Mouse (Mus musculus) myocyte (in vitro differentiated cells): ENCODE measurements around the gene Cd55. TPM values are rescaled to one million over a fixed set of nuclear protein-coding genes. Genes with fewer than 3 reads are reported as not detected.
A peak's percentile ranks its signal among the peaks of the same experiment; 100 is the strongest.

Experiments used
- H3K27me3 ChIP-seq: one replicate; pipeline ENCODE4 v1.6.1; 2011; ENCODE audit not compliant: control insufficient read depth, insufficient read depth, insufficient read length
- H3K36me3 ChIP-seq: one replicate; pipeline ENCODE4 v1.6.1; 2011; ENCODE audit not compliant: control insufficient read depth, insufficient read depth
- H3K4me2 ChIP-seq: one replicate; pipeline ENCODE4 v1.6.1; 2011; ENCODE audit warnings: low read depth, control low read depth
- H3K4me3 ChIP-seq: one replicate; pipeline ENCODE4 v1.5.1; 2011; ENCODE audit warnings: mild to moderate bottlenecking, control low read depth, moderate library complexity
- H3K79me2 ChIP-seq: one replicate; pipeline ENCODE4 v1.6.1; 2011; ENCODE audit not compliant: control insufficient read depth, insufficient read depth
- H3ac ChIP-seq: one replicate; pipeline ENCODE4 v1.6.1; 2011; ENCODE audit not compliant: control insufficient read depth, insufficient read length
- CEBPB ChIP-seq: IDR thresholded peaks from 2 replicates; pipeline ENCODE4 v1.6.1; 2011; ENCODE audit warnings: mild to moderate bottlenecking, moderate library complexity; ENCODE audit not compliant: poor library complexity, insufficient read depth, severe bottlenecking
- E2F4 ChIP-seq: IDR thresholded peaks from one replicate; pipeline ENCODE4 v1.6.1; 2011; ENCODE audit warnings: mild to moderate bottlenecking, control low read depth, moderate library complexity; ENCODE audit not compliant: insufficient read depth
- MAX ChIP-seq: IDR thresholded peaks from one replicate; pipeline ENCODE4 v1.6.1; 2011; ENCODE audit warnings: low read depth, mild to moderate bottlenecking, control low read depth
- MYOD1 ChIP-seq, 3 experiments: IDR thresholded peaks; one replicate each; pipeline ENCODE4 v1.6.1; 2011; ENCODE audit warnings: control low read depth in 2 of 3, low read depth in 2 of 3, mild to moderate bottlenecking in 2 of 3, moderate library complexity in 1 of 3; ENCODE audit not compliant: insufficient read length in 2 of 3, control insufficient read depth in 1 of 3
- MYOG ChIP-seq, 3 experiments: IDR thresholded peaks; one replicate each; pipeline ENCODE4 v1.6.1; 2011; ENCODE audit warnings: control low read depth in 2 of 3, low read depth in 2 of 3, mild to moderate bottlenecking in 2 of 3; ENCODE audit not compliant: insufficient read length in 2 of 3, control insufficient read depth in 1 of 3, insufficient read depth in 1 of 3
- POLR2A ChIP-seq: IDR thresholded peaks from one replicate; pipeline ENCODE4 v1.6.1; 2011; ENCODE audit warnings: low read depth, mild to moderate bottlenecking, control low read depth, moderate library complexity; ENCODE audit not compliant: insufficient read length
- POLR2AphosphoS2 ChIP-seq: IDR thresholded peaks from one replicate; pipeline ENCODE4 v1.6.1; 2011; ENCODE audit warnings: low read depth, control low read depth; ENCODE audit not compliant: insufficient read length
- REST ChIP-seq: IDR thresholded peaks from one replicate; pipeline ENCODE4 v1.6.1; 2011; ENCODE audit warnings: mild to moderate bottlenecking, control low read depth, moderate library complexity; ENCODE audit not compliant: insufficient read depth, insufficient read length
- SRF ChIP-seq: IDR thresholded peaks from one replicate; pipeline ENCODE4 v1.6.1; 2011; ENCODE audit warnings: low read depth; ENCODE audit not compliant: control insufficient read depth, insufficient read length
- TCF12 ChIP-seq: IDR thresholded peaks from one replicate; pipeline ENCODE4 v1.6.1; 2011; ENCODE audit warnings: mild to moderate bottlenecking, control low read depth; ENCODE audit not compliant: poor library complexity, insufficient read depth, severe bottlenecking
- TCF3 ChIP-seq: IDR thresholded peaks from one replicate; pipeline ENCODE4 v1.6.1; 2011; ENCODE audit warnings: low read depth, control low read depth; ENCODE audit not compliant: insufficient read length
- USF1 ChIP-seq: IDR thresholded peaks from one replicate; pipeline ENCODE4 v1.6.1; 2011; ENCODE audit warnings: low read depth, mild to moderate bottlenecking, control low read depth, moderate library complexity
- polyA plus RNA-seq: library from polyadenylated mRNA; unstranded; fragments of >200 nt; fragmentation: generic; extraction: Trizol; gene quantifications from one replicate; pipeline ENCODE4 v1.2.1, GENCODE M21; 2012; ENCODE audit warnings: missing spikeins

Gene Cd55
- 3.8 TPM for polyA plus RNA-seq

- peak within 1 kb of the TSS; percentile 72 for H3K4me2 ChIP-seq
- H3K27me3 ChIP-seq, result no peaks in the 10 kb centered on the region
- peak within 1 kb of the TSS; percentile 22 for H3K4me3 ChIP-seq
Measured at GRCm38 (mm10) chr1:130462084-130462861, at the start of gene Cd55. Gene Cd55, minus strand, starts transcription at chr1:130462744.

GRCm38 (mm10) chr1:130511823-130512370 lies 49.4 kb upstream of the Cd55 start:
- TF ChIP-seq POLR2A (no peak), MYOG (IDR thresholded peaks at IDR 0.05; ENCODE audit: control insufficient read depth in 1 of 3, insufficient read depth in 1 of 3, insufficient read length in 2 of 3, low read depth in 2 of 3) (no peak), CEBPB (no peak)
- no peaks in the 10 kb centered on the region for H3K36me3 ChIP-seq
- H3ac ChIP-seq, result no peak overlapping the region
- no peak overlapping the region for H3K4me2 ChIP-seq
- no peak overlapping the region for H3K4me3 ChIP-seq
- H3K27me3 ChIP-seq, result no peaks in the 10 kb centered on the region
- no peaks in the 10 kb centered on the region for H3K79me2 ChIP-seq

More at GRCm38 (mm10) chr1:130462084-130462861, at the start of gene Cd55:
- no peaks in the 10 kb centered on the region for H3K79me2 ChIP-seq
- H3K36me3 ChIP-seq, result no peaks in the 10 kb centered on the region
- TF ChIP-seq SRF (no peak), MYOG (IDR thresholded peaks at IDR 0.05; ENCODE audit: control insufficient read depth in 1 of 3, insufficient read depth in 1 of 3, insufficient read length in 2 of 3, low read depth in 2 of 3) (peak in 1 of 3 experiments; percentile 67), POLR2A (no peak), MYOD1 (IDR thresholded peaks at IDR 0.05; ENCODE audit: control insufficient read depth in 1 of 3, insufficient read length in 2 of 3, low read depth in 2 of 3) (peak in 1 of 3 experiments; percentile 57)
- no peak within 1 kb of the TSS for H3ac ChIP-seq

- H3K4me2 ChIP-seq, result no peak overlapping the region
- H3K36me3 ChIP-seq, result no peaks in the 10 kb centered on the region
- no peak overlapping the region for H3K4me3 ChIP-seq
- no peak for TF ChIP-seq MYOG (IDR thresholded peaks at IDR 0.05; ENCODE audit: control insufficient read depth in 1 of 3, insufficient read depth in 1 of 3, insufficient read length in 2 of 3, low read depth in 2 of 3)
- TF ChIP-seq SRF, result no peak
- no peak for TF ChIP-seq MYOD1 (IDR thresholded peaks at IDR 0.05; ENCODE audit: control insufficient read depth in 1 of 3, insufficient read length in 2 of 3, low read depth in 2 of 3)
- no peak for TF ChIP-seq TCF12
- no peaks in the 10 kb centered on the region for H3K27me3 ChIP-seq
- no peaks in the 10 kb centered on the region for H3K79me2 ChIP-seq
- no peak overlapping the region for H3ac ChIP-seq
Measured at GRCm38 (mm10) chr1:130508957-130509350, 46.4 kb upstream of the Cd55 start.

- TF ChIP-seq E2F4 (no peak), SRF (no peak), CEBPB (no peak), POLR2AphosphoS2 (no peak), MYOD1 (IDR thresholded peaks at IDR 0.05; ENCODE audit: control insufficient read depth in 1 of 3, insufficient read length in 2 of 3, low read depth in 2 of 3) (no peak), TCF3 (no peak), USF1 (no peak), REST (no peak), POLR2A (no peak), TCF12 (no peak), MYOG (IDR thresholded peaks at IDR 0.05; ENCODE audit: control insufficient read depth in 1 of 3, insufficient read depth in 1 of 3, insufficient read length in 2 of 3, low read depth in 2 of 3) (no peak), MAX (no peak)
- H3K4me3 ChIP-seq, result no peak overlapping the region
Measured at GRCm38 (mm10) chr1:130508030-130508956, 45.7 kb upstream of the Cd55 start.

GRCm38 (mm10) chr1:130507408-130507807 lies 44.9 kb upstream of the Cd55 start:
- H3K36me3 ChIP-seq, result no peaks in the 10 kb centered on the region
- H3ac ChIP-seq, result no peak overlapping the region

More at GRCm38 (mm10) chr1:130508030-130508956, 45.7 kb upstream of the Cd55 start:
- Histone ChIP-seq H3ac (no peak overlapping the region), H3K27me3 (no peaks in the 10 kb centered on the region), H3K79me2 (no peaks in the 10 kb centered on the region), H3K36me3 (no peaks in the 10 kb centered on the region), H3K4me2 (no peak overlapping the region)

More at GRCm38 (mm10) chr1:130507408-130507807, 44.9 kb upstream of the Cd55 start:
- TF ChIP-seq SRF (no peak), TCF12 (no peak), USF1 (no peak), POLR2AphosphoS2 (no peak), REST (no peak), MYOD1 (IDR thresholded peaks at IDR 0.05; ENCODE audit: control insufficient read depth in 1 of 3, insufficient read length in 2 of 3, low read depth in 2 of 3) (no peak), CEBPB (no peak), MAX (no peak), POLR2A (no peak), E2F4 (no peak), MYOG (IDR thresholded peaks at IDR 0.05; ENCODE audit: control insufficient read depth in 1 of 3, insufficient read depth in 1 of 3, insufficient read length in 2 of 3, low read depth in 2 of 3) (no peak), TCF3 (no peak)
- Histone ChIP-seq H3K79me2 (no peaks in the 10 kb centered on the region), H3K4me3 (no peak overlapping the region), H3K27me3 (no peaks in the 10 kb centered on the region), H3K4me2 (no peak overlapping the region)
